Mouse (Mus musculus) gastrocnemius, postnatal 25 days (tissue): ENCODE measurements around the gene Ermard. TPM values are rescaled to one million over a fixed set of nuclear protein-coding genes. Genes with fewer than 3 reads are reported as not detected.

Source experiments
- DNase-seq: peaks from one replicate; pipeline ENCODE4 v3.0.0; 2022
- total RNA-seq, 2 experiments: library from RNA; stranded (reverse); gene quantifications; 1 replicate in 1 of 2; 2 replicates in 1 of 2; pipeline ENCODE4 v1.2.3; 2021

The Ermard gene
- total RNA-seq, 2 experiments from 2014 or later, result 19.2 to 19.8 TPM

DNA sequence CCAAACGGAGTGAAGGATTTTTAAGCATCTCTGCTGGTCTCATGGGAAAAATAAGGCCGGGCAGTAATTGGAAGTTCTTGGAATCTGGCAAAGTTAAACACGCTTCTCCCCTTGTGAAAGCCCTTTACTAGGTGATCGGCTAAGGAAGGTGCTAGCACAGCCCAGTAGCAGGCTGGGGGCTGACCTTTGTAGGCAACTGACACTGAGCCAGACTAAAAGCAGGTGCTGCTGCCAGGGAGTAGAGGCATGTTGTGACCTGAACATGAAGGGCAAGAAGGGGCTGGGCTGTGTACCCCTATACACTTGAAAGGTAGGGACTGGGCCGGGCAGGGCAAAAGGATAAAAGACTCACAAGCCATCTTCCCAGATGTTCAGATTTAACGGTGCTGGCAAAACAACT is 19.3 kb downstream of the Ermard start:
- DNase-seq, result no peak

DNA sequence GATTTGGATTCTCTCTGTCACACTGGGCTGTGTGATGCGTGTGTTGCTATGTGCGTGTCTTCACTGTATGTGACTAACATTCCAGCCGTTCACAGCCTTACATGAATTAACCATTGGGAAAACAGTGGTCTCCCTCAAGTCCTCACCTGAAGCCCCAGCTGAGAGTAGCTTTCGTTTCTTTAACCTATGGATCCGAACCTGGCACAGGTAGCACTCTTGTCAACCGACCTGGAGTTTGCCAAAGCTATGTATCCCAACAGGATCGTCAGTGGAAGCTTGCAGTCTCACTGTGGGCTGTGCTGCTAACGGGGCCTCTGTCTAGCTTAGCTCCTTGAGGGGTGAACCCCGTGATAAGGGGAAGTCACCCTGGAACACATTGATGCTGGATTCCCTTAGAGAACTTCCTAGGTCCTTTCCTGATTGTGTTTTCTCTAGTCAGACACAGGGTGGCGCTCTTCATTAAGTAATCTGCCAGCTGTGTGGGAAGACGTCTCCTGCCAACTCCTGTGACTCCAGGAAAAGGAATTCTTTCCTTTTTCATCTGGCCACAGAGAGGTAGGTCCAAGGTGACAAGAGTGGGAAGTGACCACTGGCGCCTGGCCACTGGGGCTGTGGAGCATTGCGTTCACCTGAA is 24.5 kb downstream of the Ermard start:
- peak; percentile 51 for DNase-seq

DNA sequence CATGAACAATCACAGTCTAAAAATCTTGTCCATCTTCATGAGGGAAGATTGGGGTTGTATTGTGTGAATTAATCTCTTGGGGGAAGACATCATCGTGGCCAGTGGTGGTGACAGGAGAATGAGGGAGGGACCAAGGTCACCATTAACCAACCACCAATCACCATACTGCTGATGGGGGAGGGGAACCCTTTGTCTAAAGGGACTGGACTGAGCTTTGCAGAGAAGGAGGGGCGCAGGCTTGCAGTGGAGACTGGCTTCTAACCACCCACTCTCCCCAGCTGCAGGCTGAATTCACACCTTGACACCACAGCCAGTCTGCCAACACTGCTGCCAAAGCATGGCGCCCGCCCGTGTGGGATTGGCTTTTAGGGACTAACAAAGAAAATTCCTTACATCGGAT is 25.1 kb downstream of the Ermard start:
- DNase-seq, result no peak

DNA sequence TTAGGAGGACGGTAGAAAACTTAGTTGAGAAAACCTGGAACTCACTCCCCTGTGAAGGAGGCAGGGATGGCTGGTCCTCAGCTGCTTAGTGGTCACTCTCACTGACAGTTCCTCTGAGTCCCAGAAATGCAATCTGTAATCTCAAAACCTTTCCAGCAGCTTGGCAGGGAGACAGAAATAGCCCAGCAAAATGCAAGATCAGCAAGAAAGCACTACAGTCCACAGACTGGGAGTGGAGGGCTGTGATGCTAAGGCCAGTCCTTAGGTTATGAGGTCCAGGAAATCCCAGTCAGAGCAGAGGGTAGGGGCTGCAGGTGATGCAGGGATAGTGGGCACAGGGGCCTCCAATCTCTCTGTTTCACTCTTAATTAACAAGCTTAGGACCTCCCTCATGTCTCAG is 25.9 kb downstream of the Ermard start:
- DNase-seq, result no peak

DNA sequence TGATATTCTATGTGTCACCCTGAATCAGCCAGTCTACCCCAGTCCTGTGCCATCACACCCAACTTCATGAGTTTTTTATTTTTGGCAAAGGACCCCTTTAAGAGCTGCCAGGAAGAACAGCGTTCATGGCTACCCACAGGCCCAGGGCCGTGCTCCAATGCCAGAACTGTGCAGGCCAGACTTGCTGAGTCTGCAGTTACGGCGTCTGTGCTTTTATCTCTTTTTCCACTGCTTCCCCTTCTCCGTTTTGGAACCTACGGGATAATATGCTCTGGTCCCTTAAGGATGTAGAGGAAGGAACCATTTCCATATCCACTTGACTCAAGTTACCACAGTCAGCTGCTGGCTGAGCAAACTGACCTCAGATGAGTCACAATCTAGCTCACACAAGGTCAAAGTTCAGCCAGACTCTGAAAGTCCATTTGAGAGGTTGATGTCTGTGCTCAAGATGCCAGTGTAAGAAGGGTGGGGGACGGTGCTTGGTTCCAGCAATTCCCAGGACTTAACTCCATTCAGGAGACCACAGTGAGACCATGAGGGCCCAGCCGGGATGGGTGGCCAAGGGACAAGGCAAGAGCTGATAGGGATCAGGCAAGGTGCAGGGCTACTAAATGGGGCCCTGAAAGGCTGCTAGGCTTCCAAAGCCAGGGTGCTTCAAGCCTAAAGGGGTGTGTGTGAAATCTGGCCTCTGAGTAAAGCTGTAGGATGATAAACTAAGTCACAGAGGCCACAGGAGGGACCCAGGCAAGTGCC is 27.2 kb downstream of the Ermard start:
- no peak for DNase-seq

DNA sequence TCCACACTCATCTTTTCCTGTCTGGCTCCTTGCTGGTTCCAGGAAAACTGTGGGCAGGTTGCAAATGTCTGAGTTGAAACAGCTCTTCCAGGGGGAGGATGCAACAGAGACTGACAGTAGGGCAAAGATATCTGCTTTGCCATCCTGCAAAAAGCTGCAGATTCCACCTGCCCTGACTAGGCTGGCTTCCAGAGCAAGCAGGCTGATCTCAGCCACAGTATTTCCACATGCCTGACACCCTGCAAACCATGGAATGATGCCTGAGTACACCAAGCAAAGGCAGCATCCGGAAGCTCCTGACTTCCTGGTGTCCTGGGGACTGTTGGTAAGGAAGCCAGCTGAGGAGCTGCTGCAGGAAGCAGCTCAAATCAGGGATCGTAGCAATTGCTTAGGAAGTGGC is 28.1 kb downstream of the Ermard start:
- no peak for DNase-seq

DNA sequence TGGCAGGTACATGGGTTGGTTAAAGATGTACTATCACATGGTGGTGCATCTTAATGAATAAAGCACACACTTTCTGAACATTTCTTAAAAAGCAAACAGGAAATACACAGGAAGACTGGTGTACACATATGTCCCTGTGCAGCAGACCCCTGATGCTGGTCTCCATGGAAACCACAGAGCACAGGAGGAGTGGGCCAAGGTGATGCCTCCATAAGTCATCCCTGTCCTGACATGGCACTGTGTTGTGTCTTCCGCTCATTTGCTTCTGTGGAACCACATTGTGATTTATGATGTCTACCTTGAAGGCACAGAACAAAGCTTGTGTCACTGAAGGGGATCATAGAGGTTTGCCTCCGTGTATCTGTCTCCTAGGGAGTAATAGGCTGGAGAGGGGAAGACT is 31.2 kb downstream of the Ermard start:
- no peak for DNase-seq

DNA sequence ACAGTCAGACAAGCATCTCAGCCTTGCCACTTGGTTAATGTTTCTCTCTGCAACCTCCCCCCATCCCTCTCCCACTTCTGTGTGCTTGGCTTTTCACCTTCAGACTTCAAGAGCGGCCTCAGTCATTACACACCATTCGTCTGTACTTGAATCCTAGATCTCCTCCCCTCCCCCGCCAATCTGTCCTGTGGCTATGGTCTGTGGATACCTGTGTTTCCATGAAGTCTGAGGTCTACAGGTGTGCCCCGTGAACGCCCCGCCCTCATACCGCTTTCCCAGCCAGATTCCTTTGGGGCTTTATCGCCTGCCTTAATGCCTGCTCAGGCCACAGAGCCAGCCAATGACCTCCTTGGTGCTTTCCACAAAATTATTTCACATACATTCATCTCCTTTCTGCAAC is 34.0 kb downstream of the Ermard start:
- DNase-seq, result no peak

DNA sequence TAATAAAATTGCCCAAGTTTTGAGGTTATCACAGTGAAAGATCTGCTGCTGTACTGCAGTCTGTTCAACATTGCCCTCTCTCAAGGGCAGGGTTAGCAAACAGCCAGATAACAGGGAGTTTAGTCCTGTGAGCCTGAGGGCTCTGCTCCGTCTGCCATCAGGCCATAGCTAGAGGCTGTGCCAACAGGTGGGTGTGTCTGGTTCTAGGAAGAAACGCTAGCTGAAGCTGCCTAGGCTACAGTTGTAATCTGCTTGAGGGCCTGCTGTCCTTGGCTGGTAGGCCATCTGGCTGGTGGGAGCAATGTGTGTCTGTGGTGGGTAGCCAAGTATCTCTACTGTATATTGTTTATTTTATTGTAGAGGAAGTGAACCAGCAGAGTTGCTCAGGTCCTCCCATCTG is 36.5 kb downstream of the Ermard start:
- no peak for DNase-seq

DNA sequence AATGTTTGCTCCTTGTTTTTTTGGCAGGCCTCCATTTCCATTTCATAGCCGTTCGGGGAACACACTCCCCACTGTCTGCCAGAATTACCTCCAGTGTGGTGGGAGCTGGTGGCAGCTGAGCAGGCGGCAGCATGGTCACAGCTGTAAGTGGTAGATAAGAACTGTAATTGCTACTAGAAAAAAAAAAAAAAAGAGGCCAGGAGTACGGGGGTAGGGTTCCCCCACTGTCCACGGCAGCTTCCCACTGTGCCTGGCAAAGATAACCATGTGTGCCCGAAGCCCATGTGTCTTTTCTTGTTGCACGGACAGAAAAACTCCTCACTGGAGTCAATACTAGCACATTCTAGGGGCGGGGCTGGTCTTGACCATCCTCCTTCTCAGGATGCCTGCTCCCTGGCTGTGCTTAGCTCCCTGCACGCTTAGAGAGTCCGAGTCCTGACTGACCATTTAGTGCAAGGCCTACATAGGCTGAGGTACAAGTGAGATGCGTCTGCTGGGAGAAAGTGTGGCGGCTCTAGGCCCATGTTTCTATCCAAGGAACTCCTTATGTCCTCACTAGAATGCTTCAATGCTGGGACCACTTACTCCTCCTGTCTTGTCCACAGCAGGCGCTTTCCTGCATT is 43.3 kb downstream of the Ermard start:
- DNase-seq, result no peak

DNA sequence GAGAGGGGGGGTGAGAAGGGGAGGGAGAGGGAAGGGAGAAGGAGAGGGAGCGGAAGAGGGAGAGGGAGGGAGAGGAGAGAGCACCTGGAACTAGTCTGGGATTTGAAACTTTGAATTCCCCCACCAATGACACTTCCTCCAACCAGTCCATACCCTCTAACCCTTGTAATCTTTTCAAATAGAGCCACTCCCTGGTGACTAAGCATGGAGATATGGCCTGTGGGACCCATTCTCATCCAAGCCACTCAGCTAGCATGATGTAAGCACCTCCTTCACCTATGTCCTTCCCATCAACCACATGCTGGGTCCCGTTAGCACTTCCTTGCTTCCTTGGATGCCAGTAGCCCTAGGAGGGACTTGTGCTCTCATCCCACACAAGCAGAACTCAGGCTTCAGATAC is 44.0 kb downstream of the Ermard start:
- no peak for DNase-seq

DNA sequence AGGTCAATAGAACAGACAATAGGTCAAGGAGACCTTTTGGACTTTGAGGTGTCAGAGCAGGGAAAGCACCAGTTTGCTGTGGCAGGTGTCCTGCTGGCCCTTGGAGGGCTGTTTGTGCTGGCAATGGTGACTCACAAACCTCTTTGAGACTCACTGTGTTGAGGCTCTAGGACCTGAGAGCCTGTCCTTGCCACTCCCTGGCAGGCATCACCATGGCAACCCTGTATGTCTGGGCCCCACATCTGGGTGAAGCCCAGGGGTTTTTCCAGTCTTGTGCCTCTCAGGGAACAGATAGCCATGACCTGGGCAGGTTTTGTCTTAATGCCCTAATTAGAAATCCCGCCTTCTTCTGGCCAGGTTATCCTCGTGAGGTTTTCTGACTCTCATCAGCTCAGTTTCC is 47.2 kb downstream of the Ermard start:
- no peak for DNase-seq

DNA sequence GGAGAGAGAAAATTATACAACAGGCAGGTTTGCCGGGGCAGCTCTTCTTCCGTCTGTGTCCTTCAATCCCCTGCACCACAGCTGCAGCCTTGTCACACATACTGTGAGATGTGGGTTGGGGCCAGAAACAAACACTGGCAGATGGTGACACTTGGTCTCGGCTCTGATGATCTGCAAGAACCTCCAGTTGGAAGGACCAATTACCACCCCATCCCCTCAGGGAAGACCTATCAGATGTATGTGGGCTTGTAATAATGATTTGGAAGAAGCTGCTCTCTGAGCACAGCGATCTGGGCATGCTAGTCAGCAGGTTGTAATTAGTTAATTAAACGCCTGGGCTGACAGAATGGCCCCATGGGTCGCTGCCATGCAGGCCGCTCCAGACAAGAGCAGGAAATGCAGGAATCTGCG is 47.6 kb downstream of the Ermard start:
- no peak for DNase-seq

DNA sequence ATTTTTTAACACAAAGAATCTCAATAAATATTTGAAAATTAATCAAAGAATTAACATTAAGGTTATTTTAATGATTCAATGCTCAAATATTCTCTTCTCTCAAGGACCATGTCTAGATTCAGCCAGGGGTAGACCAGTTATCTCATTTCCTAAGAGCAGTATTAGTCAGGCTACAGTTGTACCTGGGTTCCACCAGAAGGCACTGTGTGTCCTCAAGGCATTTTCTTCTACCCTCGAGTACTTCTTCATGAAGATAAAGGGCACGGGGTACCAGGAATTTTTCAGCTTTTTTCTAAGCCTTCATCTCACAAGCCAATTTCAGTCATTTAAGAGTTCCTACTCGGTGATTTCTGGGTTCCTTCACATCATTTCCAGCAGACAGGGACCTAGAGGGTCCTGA is 50.7 kb downstream of the Ermard start:
- no peak for DNase-seq

DNA sequence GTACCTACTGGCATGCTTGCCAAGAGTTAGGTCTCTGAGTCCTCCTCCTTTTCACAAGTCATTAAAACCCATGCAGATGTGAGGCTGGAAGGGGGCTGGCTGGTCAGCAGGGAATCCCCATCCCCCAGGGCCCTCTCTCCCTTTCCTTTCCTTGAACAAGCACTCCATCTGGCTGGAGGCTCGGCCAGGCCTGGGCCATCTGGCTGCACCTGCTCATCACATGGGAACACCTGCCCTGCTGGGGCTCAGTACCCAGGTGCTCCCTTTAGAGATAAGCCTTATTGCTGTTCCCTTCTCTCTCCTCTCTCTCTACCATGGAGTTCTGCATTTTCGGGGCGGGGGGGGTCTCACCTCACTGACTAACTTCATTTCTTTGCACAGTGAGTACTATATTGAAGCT is 52.5 kb downstream of the Ermard start:
- no peak for DNase-seq

DNA sequence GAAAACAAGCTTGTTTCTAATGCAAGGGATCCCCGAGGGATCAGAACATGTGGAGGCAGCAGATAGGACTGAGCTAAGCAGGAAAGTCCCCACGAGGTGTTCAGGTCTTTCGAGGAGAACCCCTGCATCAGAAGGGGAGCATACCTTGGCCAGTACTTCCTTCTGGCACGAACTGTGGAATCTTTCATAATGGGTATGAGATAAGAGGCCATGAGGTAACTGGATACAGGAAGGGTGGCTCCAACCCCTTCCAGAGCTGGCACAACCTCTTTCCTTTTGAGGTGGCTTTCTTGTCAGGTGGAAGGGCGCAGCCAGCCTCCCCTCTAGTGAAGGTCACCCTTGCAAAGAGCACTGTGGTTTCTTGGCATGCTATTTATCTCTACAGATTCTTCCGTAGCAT is 55.8 kb downstream of the Ermard start:
- DNase-seq, result no peak

DNA sequence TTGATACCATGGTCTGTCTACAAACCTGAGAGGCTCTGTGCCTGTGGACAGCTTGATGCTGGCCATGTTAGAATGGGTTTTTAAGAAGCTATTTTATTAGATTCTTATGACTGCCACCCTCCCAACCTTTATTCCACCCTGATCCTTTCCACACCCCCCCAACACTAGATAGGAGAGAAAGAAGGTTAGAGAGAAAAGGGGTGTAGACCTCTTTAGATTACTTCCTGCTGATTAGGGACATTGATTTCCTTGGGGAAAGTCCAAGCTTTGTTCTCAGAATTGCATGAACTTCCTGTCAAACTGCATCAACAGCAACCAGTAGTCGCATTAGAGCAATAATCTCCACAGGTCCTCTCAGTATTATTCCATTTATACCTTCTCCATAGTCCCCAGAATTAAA is 57.7 kb downstream of the Ermard start:
- no peak for DNase-seq

DNA sequence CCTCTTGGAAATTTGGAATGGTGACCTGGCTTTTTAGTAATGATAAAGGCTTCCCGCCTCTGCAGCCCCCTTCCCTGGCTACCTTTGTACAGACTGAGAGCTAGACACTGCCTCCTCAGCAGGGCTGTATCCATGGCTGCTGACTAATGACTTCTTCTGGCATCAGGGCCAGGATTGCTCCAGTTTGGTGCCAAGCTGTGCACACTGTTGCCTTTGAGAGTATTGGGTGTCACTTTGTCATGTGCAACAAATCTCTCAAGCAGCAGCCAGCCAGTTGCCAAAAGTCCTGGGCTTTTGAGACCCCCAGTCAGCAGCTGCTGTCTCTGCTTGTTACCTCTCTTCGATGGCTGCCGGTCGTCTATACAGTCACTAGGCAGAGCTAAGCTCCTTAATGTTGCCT is 60.3 kb downstream of the Ermard start:
- DNase-seq, result peak; percentile 46

DNA sequence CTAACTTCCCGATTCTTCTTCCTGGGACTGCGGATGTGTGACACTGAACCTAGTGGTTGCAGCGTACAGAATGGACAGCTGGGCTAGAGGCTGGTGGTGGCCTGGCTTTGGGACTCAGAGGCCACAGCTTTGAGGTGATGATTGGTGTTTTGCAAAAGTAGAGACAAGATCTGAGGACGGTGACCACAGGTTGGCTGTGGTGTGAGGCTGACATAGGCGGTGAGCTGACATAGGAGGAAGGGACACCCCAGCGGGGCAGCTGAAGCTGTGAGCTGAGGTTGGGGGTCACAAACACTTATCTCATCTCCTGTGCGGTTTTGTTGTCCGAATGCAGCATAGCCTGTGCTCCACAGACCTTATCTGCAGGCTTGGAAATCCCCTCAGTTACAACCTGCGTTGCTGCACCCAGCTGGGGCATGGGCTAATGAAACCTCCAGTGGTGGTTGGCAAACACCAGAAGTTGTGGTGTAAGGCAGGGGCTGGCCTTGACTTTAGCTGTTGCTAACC is 66.2 kb downstream of the Ermard start:
- no peak for DNase-seq

DNA sequence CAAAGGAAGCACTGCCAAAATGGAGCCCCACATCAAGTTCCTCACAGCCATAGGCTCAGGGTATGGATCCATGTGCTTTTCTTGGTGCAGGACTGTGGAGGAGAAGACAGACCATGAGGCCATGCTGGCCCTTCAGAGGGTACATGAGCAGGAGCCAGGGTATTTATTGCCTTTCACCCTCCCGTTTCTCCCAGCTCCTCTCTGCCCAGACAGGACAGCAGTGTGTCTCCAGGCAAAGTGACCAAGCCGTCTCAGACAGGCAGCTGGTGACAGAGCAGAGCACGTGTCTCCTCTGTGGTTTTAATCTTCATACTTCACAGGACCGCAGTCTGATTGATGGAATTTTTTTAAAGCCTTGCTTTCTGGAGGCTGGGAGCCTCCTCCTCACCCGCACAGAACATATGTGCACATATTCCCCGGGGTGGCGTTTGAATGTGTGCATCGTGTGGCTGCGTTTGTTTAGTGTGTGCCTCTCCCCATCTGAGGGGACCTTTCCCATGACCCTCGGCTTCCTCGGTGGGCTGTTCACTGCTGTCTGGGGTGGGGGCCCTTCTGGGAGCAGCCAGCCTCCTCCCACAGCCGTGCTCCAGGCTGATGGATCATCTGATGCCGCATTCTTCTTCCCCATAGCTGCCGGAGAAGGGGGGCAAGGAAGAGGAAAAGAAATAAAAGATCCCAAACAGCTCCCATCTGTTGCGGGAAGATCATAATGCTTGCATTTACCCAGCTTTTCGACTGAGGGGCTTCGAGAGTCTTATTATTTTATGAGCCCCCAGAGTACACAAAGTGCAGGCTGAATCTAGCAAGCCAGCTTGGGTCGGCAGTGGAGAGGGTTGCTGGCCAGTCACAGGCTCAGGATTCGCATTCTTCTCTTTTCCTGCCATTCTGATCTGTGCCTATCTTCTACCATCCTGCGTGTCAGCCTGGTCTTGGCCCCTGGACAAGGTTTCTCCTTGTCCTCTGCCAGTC is 67.7 kb downstream of the Ermard start:
- DNase-seq, result no peak

DNA sequence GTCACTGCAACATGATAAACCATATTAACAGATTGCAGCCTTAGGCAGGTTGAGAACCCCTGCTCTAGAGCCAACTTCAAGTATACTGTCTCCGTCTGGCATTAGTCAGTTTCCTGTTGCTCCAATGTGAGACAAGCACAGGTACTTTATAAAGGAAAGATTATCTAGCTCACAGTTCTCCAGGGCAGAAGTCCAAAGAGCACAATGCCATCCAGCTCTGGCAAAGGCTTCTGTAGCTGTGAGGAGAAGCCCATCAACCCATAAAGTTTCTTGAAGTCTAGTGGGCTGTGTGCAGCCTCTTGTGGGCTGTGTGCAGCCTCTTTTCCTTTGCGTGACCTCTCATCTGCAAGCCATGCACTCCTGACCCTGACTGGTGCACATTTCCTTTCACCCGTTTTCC is 74.5 kb downstream of the Ermard start:
- DNase-seq, result no peak

DNA sequence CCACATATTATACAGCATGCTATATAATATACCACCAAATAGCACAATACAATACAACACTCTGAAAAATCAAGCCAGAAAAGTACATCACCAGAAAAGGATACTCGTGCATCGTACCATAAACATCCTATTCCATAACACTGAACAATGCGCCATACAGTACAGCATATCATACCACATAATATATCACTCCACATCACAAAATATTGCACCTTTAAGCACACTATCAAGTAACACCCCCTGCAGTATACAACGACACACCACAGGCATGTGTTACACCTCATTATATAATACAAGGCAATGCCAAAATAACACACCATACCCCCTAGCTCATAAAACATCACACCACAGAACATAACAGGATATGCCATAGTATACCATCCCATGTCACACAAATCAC is 79.1 kb downstream of the Ermard start:
- DNase-seq, result no peak
